Mouse (Mus musculus): Measurements from ENCODE around the gene Gfpt1.

- no peak for TF ChIP-seq GATA1 (IDR thresholded peaks at IDR 0.05; ENCODE audit: low read length)
- no peak for TF ChIP-seq TAL1 (IDR thresholded peaks at IDR 0.05; ENCODE audit: low read length)
Observed at GRCm38 (mm10) chr6:87115981-87116380, 73.3 kb downstream of the Gfpt1 start.

All from erythroblast, embryonic 14.5 days (primary cell).